Mouse (Mus musculus) heart, embryonic 12.5 days (tissue): Measurements from ENCODE around the gene Dpp10. TPM values are rescaled to one million over a fixed set of nuclear protein-coding genes. Genes with fewer than 3 reads are reported as not detected.

ENCODE experiments used
- ATAC-seq: fragments of 200-750 bp; cut with Nextera tagmentation; 2 replicates; pipeline ENCODE4 v1.8.0; 2017; ENCODE audit warnings: moderate TSS enrichment, moderate library complexity; ENCODE audit not compliant: insufficient number of reproducible peaks, low FRiP score
- H3K27ac ChIP-seq: fragments of 300-500 bp; sonication (generic); 2 replicates; pipeline ENCODE4 v1.5.1; 2016; ENCODE audit warnings: mild to moderate bottlenecking, moderate library complexity; ENCODE audit not compliant: poor library complexity, severe bottlenecking
- H3K27me3 ChIP-seq: fragments of 300-500 bp; sonication (generic); replicated peaks from 2 replicates; pipeline ENCODE4 v1.6.1; 2016; ENCODE audit warnings: mild to moderate bottlenecking, moderate library complexity
- H3K36me3 ChIP-seq: fragments of 300-500 bp; sonication (generic); 2 replicates; pipeline ENCODE4 v1.6.1; 2016; ENCODE audit warnings: mild to moderate bottlenecking, moderate library complexity
- H3K4me1 ChIP-seq: fragments of 300-500 bp; sonication (generic); replicated peaks from 2 replicates; pipeline ENCODE4 v1.6.1; 2016; ENCODE audit warnings: mild to moderate bottlenecking
- H3K4me2 ChIP-seq: fragments of 300-500 bp; sonication (generic); 2 replicates; pipeline ENCODE4 v1.6.1; 2016; ENCODE audit warnings: mild to moderate bottlenecking, moderate library complexity
- H3K4me3 ChIP-seq: fragments of 300-500 bp; sonication (generic); 2 replicates; pipeline ENCODE4 v1.5.1; 2016; ENCODE audit warnings: mild to moderate bottlenecking
- H3K9ac ChIP-seq: fragments of 300-500 bp; sonication (generic); 2 replicates; pipeline ENCODE4 v1.6.1; 2016; ENCODE audit warnings: mild to moderate bottlenecking, moderate library complexity
- H3K9me3 ChIP-seq: fragments of 300-500 bp; sonication (generic); replicated peaks from 2 replicates; pipeline ENCODE4 v1.6.1; 2016; ENCODE audit warnings: mild to moderate bottlenecking, moderate library complexity
- WGBS: fragments of 180-500 bp; shearing (Covaris S2); methylation state at CpG from one replicate; pipeline ENCODE4 v1.1.7; 2016; 5-methylcytosine and 5-hydroxymethylcytosine counted together
- polyA plus RNA-seq: library from polyadenylated mRNA; unstranded; fragments of >200 nt; fragmentation: Nextera tagmentation; extraction: Ambion mirVana; gene quantifications from 2 replicates; pipeline ENCODE4 v1.2.1, GENCODE M21; 2016

The Dpp10 gene
- polyA plus RNA-seq, 1 experiment from 2014 or later, result not detected

GRCm38 (mm10) chr1:123902628-123903027 is 142.7 kb downstream of the Dpp10 start:
- no peak overlapping the region for H3K27ac ChIP-seq
- WGBS, result 64% methylated on average over 5 of the region's 5 CpGs

GRCm38 (mm10) chr1:123901218-123901617 is 144.1 kb downstream of the Dpp10 start:
- Histone ChIP-seq H3K36me3 (no peaks in the 10 kb centered on the region), H3K4me1 (no peaks in the 10 kb centered on the region), H3K27me3 (no peaks in the 10 kb centered on the region), H3K9ac (no peak overlapping the region), H3K9me3 (no peaks in the 10 kb centered on the region), H3K4me3 (no peak overlapping the region), H3K27ac (no peak overlapping the region), H3K4me2 (no peak overlapping the region)
- no peak for ATAC-seq
- 65% methylated on average over 4 of the region's 4 CpGs for WGBS

More at GRCm38 (mm10) chr1:123902628-123903027, 142.7 kb downstream of the Dpp10 start:
- Histone ChIP-seq H3K9ac (no peak overlapping the region), H3K4me3 (no peak overlapping the region), H3K4me2 (no peak overlapping the region), H3K36me3 (no peaks in the 10 kb centered on the region), H3K27me3 (no peaks in the 10 kb centered on the region), H3K4me1 (no peaks in the 10 kb centered on the region), H3K9me3 (no peaks in the 10 kb centered on the region)
- ATAC-seq, result no peak

DNA sequence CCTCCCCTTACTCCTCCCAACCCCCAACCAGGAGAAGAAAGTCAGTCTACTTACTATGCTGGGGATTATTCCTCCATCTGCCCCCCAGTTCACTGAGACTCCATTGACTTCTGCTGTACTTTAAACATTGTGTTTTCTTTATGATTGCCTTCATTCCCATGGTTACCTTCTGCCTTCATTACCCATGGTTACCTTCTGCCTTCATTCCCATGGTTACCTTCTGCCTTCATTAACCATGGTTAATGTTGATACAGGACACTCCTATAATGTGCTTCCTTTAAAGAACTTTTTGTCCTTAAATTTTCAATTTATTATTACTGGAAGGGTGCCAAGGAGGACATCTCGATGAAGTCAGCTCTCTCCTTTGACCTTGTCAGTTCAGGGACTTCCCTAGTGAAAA is 158.1 kb downstream of the Dpp10 start:
- H3K4me3 ChIP-seq, result no peak overlapping the region
- no peaks in the 10 kb centered on the region for H3K4me1 ChIP-seq
- no peaks in the 10 kb centered on the region for H3K9me3 ChIP-seq
- no peaks in the 10 kb centered on the region for H3K36me3 ChIP-seq
- no peaks in the 10 kb centered on the region for H3K27me3 ChIP-seq
- ATAC-seq, result no peak
- 28% methylated on average over 1 of the region's 1 CpGs for WGBS
- H3K4me2 ChIP-seq, result no peak overlapping the region
- no peak overlapping the region for H3K9ac ChIP-seq
- no peak overlapping the region for H3K27ac ChIP-seq

- no peak overlapping the region for H3K27ac ChIP-seq
- no peak overlapping the region for H3K4me2 ChIP-seq
- 80% methylated on average over 3 of the region's 3 CpGs for WGBS
- H3K9me3 ChIP-seq, result no peaks in the 10 kb centered on the region
- H3K9ac ChIP-seq, result no peak overlapping the region
- H3K36me3 ChIP-seq, result no peaks in the 10 kb centered on the region
- no peaks in the 10 kb centered on the region for H3K4me1 ChIP-seq
- ATAC-seq, result no peak
- H3K27me3 ChIP-seq, result no peaks in the 10 kb centered on the region
- no peak overlapping the region for H3K4me3 ChIP-seq
Observed at GRCm38 (mm10) chr1:123846881-123847280, 198.5 kb downstream of the Dpp10 start.

DNA sequence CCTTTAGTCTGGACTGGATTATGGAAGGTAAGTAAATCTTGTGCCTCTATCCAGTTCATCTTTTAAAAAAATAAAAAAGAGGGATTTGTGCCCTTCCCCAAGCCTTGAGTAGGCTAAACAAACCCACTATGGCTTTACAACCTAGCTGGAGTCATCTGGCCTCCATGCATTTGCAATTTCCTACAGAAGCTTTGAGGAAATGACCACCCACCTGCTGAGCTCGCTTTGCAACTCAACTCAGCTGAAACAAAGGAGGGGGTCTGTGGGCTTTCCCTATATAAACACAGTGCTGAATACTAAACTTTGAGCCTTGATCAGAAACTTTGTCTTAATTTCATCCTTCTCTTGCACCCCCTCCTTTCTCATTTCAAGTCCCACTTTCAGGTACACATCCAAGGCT is 244.2 kb downstream of the Dpp10 start:
- Histone ChIP-seq H3K27ac (no peak overlapping the region), H3K9me3 (no peaks in the 10 kb centered on the region), H3K4me1 (no peaks in the 10 kb centered on the region), H3K4me2 (no peak overlapping the region), H3K4me3 (no peak overlapping the region), H3K9ac (no peak overlapping the region), H3K27me3 (no peaks in the 10 kb centered on the region), H3K36me3 (no peaks in the 10 kb centered on the region)
- WGBS, result 17% methylated on average over 1 of the region's 1 CpGs
- no peak for ATAC-seq

GRCm38 (mm10) chr1:123765511-123765910 is 279.8 kb downstream of the Dpp10 start:
- H3K9ac ChIP-seq, result no peak overlapping the region
- 86% methylated on average over 2 of the region's 2 CpGs for WGBS
- H3K27ac ChIP-seq, result no peak overlapping the region
- no peak overlapping the region for H3K4me3 ChIP-seq
- H3K4me1 ChIP-seq, result no peaks in the 10 kb centered on the region
- no peaks in the 10 kb centered on the region for H3K9me3 ChIP-seq
- H3K27me3 ChIP-seq, result no peaks in the 10 kb centered on the region
- H3K36me3 ChIP-seq, result no peaks in the 10 kb centered on the region
- ATAC-seq, result no peak
- H3K4me2 ChIP-seq, result no peak overlapping the region

GRCm38 (mm10) chr1:123762272-123762671 is 283.1 kb downstream of the Dpp10 start:
- Histone ChIP-seq H3K9me3 (no peaks in the 10 kb centered on the region), H3K4me1 (no peaks in the 10 kb centered on the region), H3K4me3 (no peak overlapping the region), H3K4me2 (no peak overlapping the region), H3K36me3 (no peaks in the 10 kb centered on the region), H3K9ac (no peak overlapping the region), H3K27ac (no peak overlapping the region), H3K27me3 (no peaks in the 10 kb centered on the region)
- WGBS, result 77% methylated on average over 3 of the region's 3 CpGs
- no peak for ATAC-seq

DNA sequence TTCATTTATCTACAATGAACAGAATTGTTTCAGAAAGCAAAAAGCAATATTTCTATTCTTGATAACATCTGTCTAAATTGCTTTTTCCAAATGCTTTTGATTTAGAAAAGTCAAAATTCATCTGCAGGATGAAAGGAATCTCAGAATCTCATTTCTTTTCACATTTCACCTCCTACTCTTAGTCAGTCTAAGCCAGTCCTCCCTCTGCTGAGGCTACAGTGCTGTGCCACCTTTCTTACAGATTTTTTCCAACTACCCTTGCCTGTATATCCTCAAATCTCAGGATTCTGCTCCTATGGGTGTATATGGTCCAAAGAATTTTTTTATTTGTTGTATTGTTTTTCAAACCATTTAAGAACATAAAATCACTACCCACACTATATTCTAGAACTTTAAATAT is 289.3 kb downstream of the Dpp10 start:
- Histone ChIP-seq H3K27me3 (no peaks in the 10 kb centered on the region), H3K27ac (no peak overlapping the region), H3K4me1 (no peaks in the 10 kb centered on the region), H3K4me3 (no peak overlapping the region), H3K9me3 (no peaks in the 10 kb centered on the region), H3K36me3 (no peaks in the 10 kb centered on the region), H3K4me2 (no peak overlapping the region), H3K9ac (no peak overlapping the region)
- no peak for ATAC-seq

DNA sequence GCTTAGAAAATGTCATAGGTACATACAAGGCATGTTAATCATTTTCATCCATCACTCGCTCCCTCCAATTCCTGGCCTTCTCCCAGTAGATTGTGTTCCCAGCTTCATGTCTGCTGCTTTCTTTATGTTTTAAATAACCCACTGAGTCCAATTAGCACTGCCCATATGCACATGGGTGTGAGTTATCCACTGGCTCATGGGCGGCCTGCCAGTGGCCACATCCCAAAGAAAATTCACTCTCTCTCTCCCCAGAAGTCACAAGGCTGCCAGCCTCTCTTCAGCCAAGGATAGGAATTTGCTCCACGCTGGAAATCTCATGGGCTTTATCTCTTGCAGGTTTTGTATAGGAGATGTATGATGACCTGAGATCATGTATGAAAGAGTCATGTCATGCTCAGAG is 338.1 kb downstream of the Dpp10 start:
- H3K9me3 ChIP-seq, result no peaks in the 10 kb centered on the region
- H3K4me2 ChIP-seq, result no peak overlapping the region
- no peak overlapping the region for H3K27ac ChIP-seq
- H3K27me3 ChIP-seq, result no peaks in the 10 kb centered on the region
- no peaks in the 10 kb centered on the region for H3K4me1 ChIP-seq
- no peaks in the 10 kb centered on the region for H3K36me3 ChIP-seq
- WGBS, result 67% methylated on average over 3 of the region's 3 CpGs
- no peak overlapping the region for H3K9ac ChIP-seq
- ATAC-seq, result no peak
- H3K4me3 ChIP-seq, result no peak overlapping the region

GRCm38 (mm10) chr1:123658409-123658808 is 386.9 kb downstream of the Dpp10 start:
- Histone ChIP-seq H3K4me3 (no peak overlapping the region), H3K27ac (no peak overlapping the region), H3K36me3 (no peaks in the 10 kb centered on the region), H3K9me3 (no peaks in the 10 kb centered on the region), H3K9ac (no peak overlapping the region), H3K27me3 (no peaks in the 10 kb centered on the region), H3K4me2 (no peak overlapping the region), H3K4me1 (no peaks in the 10 kb centered on the region)
- ATAC-seq, result no peak
- 64% methylated on average over 2 of the region's 2 CpGs for WGBS

DNA sequence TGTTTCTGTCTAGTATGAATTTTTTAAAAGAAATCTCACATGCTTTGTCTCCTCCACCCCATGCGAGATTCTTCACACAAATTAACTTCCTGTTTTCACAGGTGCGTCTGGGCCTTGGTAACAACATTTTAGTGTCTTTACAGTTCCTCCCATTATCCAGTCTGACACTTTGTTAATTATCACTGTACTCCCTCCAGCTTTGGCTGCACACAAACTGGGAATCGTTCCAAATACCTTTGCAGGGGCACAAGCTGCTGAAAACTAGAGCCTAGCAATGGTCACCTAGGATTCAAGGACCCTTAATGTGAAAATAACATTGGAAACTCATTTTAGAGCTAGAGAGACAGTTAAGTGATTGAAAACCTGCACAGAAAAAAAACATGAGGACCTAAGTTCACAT is 388.8 kb downstream of the Dpp10 start:
- H3K36me3 ChIP-seq, result no peaks in the 10 kb centered on the region
- H3K9ac ChIP-seq, result no peak overlapping the region
- H3K27ac ChIP-seq, result no peak overlapping the region
- H3K4me1 ChIP-seq, result no peaks in the 10 kb centered on the region
- WGBS, result 55% methylated on average over 3 of the region's 3 CpGs
- no peak overlapping the region for H3K4me3 ChIP-seq
- ATAC-seq, result no peak
- no peaks in the 10 kb centered on the region for H3K27me3 ChIP-seq
- no peak overlapping the region for H3K4me2 ChIP-seq
- no peaks in the 10 kb centered on the region for H3K9me3 ChIP-seq

- H3K27ac ChIP-seq, result no peak overlapping the region
- 85% methylated on average over 1 of the region's 1 CpGs for WGBS
- ATAC-seq, result no peak
- no peaks in the 10 kb centered on the region for H3K9me3 ChIP-seq
- no peaks in the 10 kb centered on the region for H3K4me1 ChIP-seq
- H3K36me3 ChIP-seq, result no peaks in the 10 kb centered on the region
- H3K4me2 ChIP-seq, result no peak overlapping the region
- no peak overlapping the region for H3K9ac ChIP-seq
- H3K27me3 ChIP-seq, result no peaks in the 10 kb centered on the region
- no peak overlapping the region for H3K4me3 ChIP-seq
Observed at GRCm38 (mm10) chr1:123637897-123638296, 407.5 kb downstream of the Dpp10 start.
